Mouse (Mus musculus) cortical plate, adult 2 months (tissue): ENCODE data around the gene Espn.

Source experiments
- CTCF ChIP-seq: fragments of 200-500 bp; IDR thresholded peaks from 2 replicates; pipeline ENCODE4 v1.5.1; 2011; ENCODE audit warnings: mild to moderate bottlenecking, control low read depth, low read length; ENCODE audit not compliant: insufficient read depth; ENCODE audit errors: extremely low read depth
- POLR2A ChIP-seq: fragments of 200-500 bp; IDR thresholded peaks from 2 replicates; pipeline ENCODE4 v1.6.1; 2011; ENCODE audit warnings: mild to moderate bottlenecking, low read length, control low read depth; ENCODE audit not compliant: insufficient read depth; ENCODE audit errors: extremely low read depth

DNA sequence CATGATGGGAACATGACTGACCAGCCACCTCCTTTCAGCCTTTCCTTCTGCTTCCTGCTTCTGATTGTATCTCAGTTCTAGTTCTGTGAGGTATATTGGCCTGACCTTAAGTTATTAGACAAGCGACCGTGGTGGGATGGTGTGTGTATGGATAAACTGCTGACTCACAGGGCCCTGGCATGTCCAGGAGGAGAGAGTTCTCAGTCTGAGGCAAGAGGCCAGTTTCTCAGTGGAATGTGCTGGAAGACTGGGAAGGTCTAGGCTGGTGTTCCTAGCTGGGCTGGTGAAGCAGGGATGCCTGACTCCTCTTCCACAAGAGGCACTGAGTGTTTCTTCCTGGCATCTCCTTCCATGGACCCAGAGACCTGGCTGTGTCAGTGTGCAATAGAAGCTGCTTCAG, 10.6 kb upstream of the Espn start:
- TF ChIP-seq CTCF, result no peak
- no peak for TF ChIP-seq POLR2A
